Mouse (Mus musculus) gastrocnemius, postnatal 36 days (tissue): ENCODE data around the gene Irgc1. TPM values are rescaled to one million over a fixed set of nuclear protein-coding genes. Genes with fewer than 3 reads are reported as not detected.

Source experiments
- total RNA-seq, 2 experiments: library from RNA; stranded (reverse); gene quantifications; 2 replicates each; pipeline ENCODE4 v1.2.3; 2021

Irgc1 gene
- total RNA-seq, 2 experiments from 2014 or later: not detected

Other genes with a start within 250 kb of the Irgc1 start
- gene Zfp111, start 240.9 kb downstream of the Irgc1 start, total RNA-seq: 1 to 10 TPM; 2.1 to 2.7 TPM
- 1 to 10 TPM; 1.9 to 2.5 TPM for gene Zfp109, start 214.7 kb downstream of the Irgc1 start, total RNA-seq
- 1 to 10 TPM; 1.2 to 1.9 TPM for gene Zfp108, start 197.5 kb downstream of the Irgc1 start, total RNA-seq
- 1 to 10 TPM; 3.6 to 3.8 TPM for gene Zfp93, start 181.9 kb downstream of the Irgc1 start, total RNA-seq
- 1 to 10 TPM; 2.5 to 2.7 TPM for gene Zfp61, start 151.1 kb downstream of the Irgc1 start, total RNA-seq
- 1 to 10 TPM; 1.5 to 1.9 TPM for gene Zfp94, start 135.6 kb downstream of the Irgc1 start, total RNA-seq
- gene Tescl, start 118.4 kb downstream of the Irgc1 start, total RNA-seq: not detected
- gene Lypd5, start 103.1 kb downstream of the Irgc1 start, total RNA-seq: not detected
- 1 to 10 TPM in 1 of 2 experiments, under 1 TPM in 1; 0.42 to 1.2 TPM for gene Kcnn4, start 82.0 kb downstream of the Irgc1 start, total RNA-seq
- gene Smg9, start 52.7 kb downstream of the Irgc1 start, total RNA-seq: 10 to 100 TPM in 1 of 2 experiments, 1 to 10 TPM in 1; 9.8 to 11.5 TPM
- under 1 TPM; 0.61 to 0.64 TPM for gene Plaur, start 10.2 kb upstream of the Irgc1 start, total RNA-seq
- 1 to 10 TPM; 2.7 to 4.6 TPM for gene Cadm4, start 29.7 kb upstream of the Irgc1 start, total RNA-seq
- 1 to 10 TPM; 4.3 to 5.9 TPM for gene Zfp428, start 54.7 kb upstream of the Irgc1 start, total RNA-seq
- not detected for gene AC161166.1, start 60.2 kb upstream of the Irgc1 start, total RNA-seq
- gene Irgq, start 78.4 kb upstream of the Irgc1 start, total RNA-seq: 10 to 100 TPM; 10.7 to 10.9 TPM
- not detected for gene Pinlyp, start 93.8 kb upstream of the Irgc1 start, total RNA-seq
- gene Xrcc1, start 94.0 kb upstream of the Irgc1 start, total RNA-seq: 10 to 100 TPM; 17.1 to 21.4 TPM
- 10 to 100 TPM; 23.0 to 24.2 TPM for gene Ethe1, start 135.2 kb upstream of the Irgc1 start, total RNA-seq
- gene Zfp575, start 135.3 kb upstream of the Irgc1 start, total RNA-seq: under 1 TPM in 1 of 2 experiments, not detected in 1; 0.18 TPM
- under 1 TPM; 0.30 to 0.66 TPM for gene Phldb3, start 158.5 kb upstream of the Irgc1 start, total RNA-seq
- not detected for gene Lypd3, start 184.3 kb upstream of the Irgc1 start, total RNA-seq
- not detected for gene Tex101, start 224.4 kb upstream of the Irgc1 start, total RNA-seq